Mouse (Mus musculus): Measurements from ENCODE around the gene Nos1ap.

DNA sequence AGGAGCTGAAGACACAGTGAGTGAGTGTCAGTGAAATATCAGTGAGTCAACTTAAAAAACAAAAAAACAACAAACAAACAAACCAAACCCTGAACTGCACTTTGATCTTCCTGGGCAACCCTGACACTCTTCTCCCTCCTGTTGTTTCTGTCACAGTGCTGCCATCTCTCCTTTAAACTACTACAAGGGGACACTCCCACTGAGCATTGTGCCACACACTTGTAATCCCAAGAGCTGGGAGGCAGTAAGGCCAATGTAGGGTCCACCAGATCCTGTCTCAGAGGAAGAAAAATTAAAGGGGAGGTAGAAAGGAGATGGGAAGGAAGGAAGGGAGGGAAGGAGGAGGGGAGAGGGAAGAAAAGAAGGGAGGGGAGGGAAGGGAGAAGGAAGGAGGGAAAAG lies 116.8 kb downstream of the Nos1ap start:
- TF ChIP-seq MYOD1 (IDR thresholded peaks at IDR 0.05; ENCODE audit: control insufficient read depth, insufficient read length, low read depth) (no peak), CTCF (IDR thresholded peaks at IDR 0.05; ENCODE audit: control insufficient read depth, insufficient read depth, insufficient read length) (no peak)

Measured in C2C12 (cell line).